Mouse (Mus musculus) fibroblast of lung, adult 2 months (primary cell): ENCODE measurements around the gene Pde2a.

ENCODE experiments used
- DNase-seq: peaks from one replicate; pipeline ENCODE4 v3.0.0-alpha.2; 2011; ENCODE audit warnings: low read depth

Pde2a gene

GRCm38 (mm10) chr7:101472598-101473558 is 51.4 kb downstream of the Pde2a start:
- DNase-seq = no peak

DNA sequence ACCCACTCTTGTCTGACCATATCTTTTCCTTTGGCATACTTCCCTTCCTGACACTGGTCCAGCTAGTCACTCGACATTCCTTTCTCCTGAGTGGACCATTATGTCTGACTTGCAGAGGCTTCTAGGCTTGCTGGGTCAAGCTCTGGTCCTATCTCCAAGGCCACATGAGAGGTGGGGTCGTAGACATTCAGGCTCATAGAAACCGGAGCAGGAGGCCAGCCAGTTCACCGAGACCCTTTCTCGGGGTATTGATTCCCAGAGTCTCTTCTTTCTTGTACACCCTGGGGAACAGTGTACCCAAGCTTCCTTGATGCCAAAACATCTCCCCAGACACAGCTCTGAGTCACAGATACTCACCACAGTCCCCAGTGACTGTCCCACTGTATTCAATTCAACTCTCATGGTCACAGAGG is 52.9 kb downstream of the Pde2a start:
- DNase-seq = no peak

- no peak for DNase-seq
These were observed 54.5 kb downstream of the Pde2a start for GRCm38 (mm10) chr7:101476028-101476427.

DNA sequence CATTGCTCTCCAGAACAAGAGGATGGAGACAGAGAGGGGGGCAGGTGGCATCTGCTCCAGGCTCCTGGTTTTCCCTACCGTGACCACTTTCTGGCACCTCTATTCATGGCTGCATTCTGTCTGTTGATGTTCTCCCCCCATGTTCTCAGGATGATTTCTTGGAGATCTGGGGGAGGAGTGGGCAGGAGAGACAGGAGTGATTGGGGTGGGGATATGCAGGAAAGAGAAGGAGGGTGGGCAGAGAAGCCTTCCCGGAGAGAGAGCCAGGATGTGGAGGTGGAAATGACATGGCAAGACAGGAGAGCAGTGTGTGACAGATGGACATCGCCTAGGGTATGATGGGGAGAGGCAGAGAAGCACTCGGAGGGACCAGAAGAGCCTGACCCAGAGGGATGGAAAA is 55.0 kb downstream of the Pde2a start:
- DNase-seq = no peak

DNA sequence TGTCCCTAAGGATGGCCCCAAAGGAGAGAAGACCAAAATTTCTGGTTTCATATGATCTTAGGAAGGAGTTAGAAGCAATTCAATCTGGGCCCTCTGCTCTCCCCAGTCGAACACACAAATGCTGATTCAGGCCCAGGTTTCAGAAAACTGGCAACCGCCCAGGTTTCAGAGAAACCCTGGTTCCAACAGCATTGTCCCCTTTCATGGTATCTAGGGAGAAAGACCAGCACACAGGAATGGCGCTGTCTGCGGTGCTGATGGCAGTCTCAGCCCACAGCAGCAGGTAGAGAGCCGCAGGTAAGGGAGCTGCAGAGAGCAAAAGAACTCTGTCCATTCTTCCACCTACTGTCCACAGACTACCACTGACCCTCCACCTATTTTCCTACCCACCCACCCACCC is 55.7 kb downstream of the Pde2a start:
- DNase-seq = no peak

DNA sequence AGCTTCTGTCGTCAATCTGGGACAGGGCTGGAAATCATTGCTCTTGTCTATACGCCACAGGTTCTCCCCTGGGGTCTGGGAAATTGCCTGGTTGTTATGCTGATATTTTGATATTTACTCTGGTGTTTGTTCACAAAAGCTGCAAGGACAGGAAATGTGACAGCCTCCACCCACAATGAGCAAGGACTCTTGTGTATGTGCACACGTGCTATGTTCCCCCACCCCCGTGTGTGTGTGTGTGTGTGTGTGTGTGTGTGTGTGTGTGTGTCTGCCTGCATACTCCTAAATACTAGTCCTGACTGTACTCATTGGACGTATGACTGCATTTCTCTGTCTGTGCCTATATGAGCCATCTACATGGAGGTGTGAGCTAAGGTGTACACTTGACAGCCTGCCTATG is 56.6 kb downstream of the Pde2a start:
- DNase-seq = no peak

GRCm38 (mm10) chr7:101479841-101480240 is 58.4 kb downstream of the Pde2a start:
- DNase-seq = no peak

- no peak for DNase-seq
These were observed 59.2 kb downstream of the Pde2a start for GRCm38 (mm10) chr7:101480671-101481070.

- no peak for DNase-seq
These were observed 60.5 kb downstream of the Pde2a start for GRCm38 (mm10) chr7:101481872-101482498.

DNA sequence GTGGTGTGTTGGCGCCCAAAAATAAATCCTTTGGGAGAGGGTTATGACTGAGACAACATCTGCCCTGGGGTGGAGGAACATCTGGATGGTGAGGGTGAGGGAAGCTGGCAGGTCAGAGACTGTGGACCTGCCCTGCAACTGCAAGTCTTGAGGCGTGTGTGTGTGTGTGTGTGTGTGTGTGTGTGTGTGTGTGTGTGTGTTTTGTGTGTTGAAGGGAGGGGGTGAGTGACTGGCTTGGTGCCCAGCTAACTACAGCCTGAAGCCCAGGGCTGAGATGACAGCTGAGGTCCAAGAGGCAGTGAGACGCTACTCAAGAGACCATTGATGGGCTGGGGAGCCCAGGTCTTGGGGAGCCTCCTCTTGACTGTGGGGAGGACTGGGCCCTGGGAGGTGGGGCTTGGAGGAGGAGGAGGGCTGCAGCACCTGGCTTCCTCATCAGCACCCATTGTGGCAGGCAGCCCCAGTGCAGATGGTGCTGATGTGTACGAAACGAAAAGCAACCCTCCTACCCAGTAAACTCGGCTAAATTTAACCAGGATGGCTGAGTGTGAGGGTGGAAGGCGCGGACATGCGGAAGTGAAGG is 61.1 kb downstream of the Pde2a start:
- DNase-seq = no peak

GRCm38 (mm10) chr7:101483498-101484115 is 62.1 kb downstream of the Pde2a start:
- DNase-seq = no peak

GRCm38 (mm10) chr7:101487102-101487501 is 65.6 kb downstream of the Pde2a start:
- DNase-seq = no peak

GRCm38 (mm10) chr7:101490952-101491351 is 69.5 kb downstream of the Pde2a start:
- DNase-seq = no peak

DNA sequence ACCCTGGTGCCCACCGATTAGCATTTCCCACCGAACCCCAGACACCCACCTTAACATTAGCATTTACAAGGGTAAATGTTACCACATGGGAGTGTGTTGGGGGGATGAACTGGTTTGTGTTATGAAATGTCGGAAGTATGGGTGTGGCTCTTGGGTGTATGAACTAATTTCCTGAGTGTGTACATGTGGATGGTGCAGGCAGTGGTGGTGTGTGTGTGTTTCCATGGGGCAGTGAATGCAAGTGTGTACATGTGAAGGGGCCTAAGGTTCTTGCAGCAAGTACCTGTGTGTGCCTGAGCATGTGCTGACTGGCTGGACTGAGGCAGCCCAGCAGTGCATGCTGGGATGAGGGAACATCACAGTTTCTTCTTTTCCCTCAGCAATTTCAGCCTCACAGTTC is 76.9 kb downstream of the Pde2a start:
- DNase-seq = no peak

- DNase-seq = no peak
These were observed 77.8 kb downstream of the Pde2a start for GRCm38 (mm10) chr7:101499251-101499650.

DNA sequence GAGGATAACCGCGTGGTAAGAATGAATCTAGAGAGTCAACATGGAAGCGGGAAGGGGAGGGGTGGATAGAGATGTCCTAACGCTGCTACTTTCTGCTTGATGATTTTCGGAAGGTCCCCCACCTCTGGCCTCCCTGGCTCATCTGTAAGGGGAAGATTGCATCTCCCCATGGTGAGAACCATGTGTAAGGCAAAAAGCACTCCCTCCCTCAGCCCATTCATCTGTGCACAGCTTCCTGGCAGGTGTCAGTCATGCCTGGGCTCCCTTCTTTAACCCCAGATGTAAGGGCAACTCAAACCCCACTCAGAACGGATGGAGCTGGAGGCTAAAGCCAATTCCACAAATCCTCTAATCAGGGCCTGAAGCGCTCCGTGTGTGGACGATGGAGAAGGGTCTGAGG is 78.2 kb downstream of the Pde2a start:
- DNase-seq = no peak

- no peak for DNase-seq
These were observed 79.7 kb downstream of the Pde2a start for GRCm38 (mm10) chr7:101501236-101501635.

- DNase-seq = no peak
These were observed 80.2 kb downstream of the Pde2a start for GRCm38 (mm10) chr7:101501675-101502074.

GRCm38 (mm10) chr7:101503351-101503750 is 81.9 kb downstream of the Pde2a start:
- peak; percentile 18 for DNase-seq

DNA sequence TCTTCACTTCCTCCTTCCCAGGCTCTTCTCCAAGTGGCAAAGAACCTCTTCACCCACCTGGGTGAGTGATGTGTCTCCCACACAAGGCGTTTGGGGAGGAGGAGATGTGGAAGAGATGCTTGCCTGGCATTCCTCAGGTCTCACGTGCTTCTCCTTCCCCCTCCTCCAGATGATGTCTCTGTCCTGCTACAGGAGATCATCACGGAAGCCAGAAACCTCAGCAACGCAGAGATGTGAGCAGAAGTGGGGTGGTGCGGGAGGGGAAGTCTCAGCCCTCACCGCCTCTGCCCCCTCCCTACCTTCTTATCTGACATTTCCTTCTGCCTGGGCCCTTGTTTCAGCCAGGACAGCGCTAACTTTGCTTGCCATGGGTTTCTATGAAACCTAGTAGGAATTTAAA is 82.3 kb downstream of the Pde2a start:
- no peak for DNase-seq

GRCm38 (mm10) chr7:101504507-101504906 is 83.0 kb downstream of the Pde2a start:
- DNase-seq = no peak

DNA sequence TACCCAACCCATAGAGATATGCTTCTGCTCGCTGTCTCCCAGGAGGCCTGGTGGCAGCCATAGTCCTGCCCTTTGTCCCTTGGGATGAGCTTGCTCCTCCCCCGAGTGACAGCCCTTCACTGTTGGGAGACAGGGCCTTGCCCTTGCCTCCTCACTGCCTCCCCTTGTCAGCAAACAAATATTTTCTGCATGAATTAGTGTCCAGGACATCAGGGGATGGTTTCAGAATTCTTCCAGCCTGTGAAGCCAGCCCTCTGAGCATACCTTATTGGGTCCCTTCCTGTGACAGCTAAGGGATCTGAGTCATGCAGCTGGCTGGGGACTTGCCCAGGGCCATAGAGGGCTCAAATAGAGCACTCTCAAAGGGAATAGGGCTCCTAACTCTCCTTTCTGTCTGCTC is 87.7 kb downstream of the Pde2a start:
- no peak for DNase-seq

GRCm38 (mm10) chr7:101513655-101514054 is 92.2 kb downstream of the Pde2a start:
- DNase-seq = no peak
